Mouse (Mus musculus) forebrain, embryonic 11.5 days (tissue): ENCODE results near the gene Klhl12. TPM values are rescaled to one million over a fixed set of nuclear protein-coding genes. Genes with fewer than 3 reads are reported as not detected.
A peak's percentile ranks its signal among the peaks of the same experiment; 100 is the strongest.
"Not testable (repeated sequence)": the region's sequence is repeated elsewhere in the genome, so short reads cannot be mapped to it uniquely, and the experiment has no call there.

Experiments used
- ATAC-seq: fragments of 200-750 bp; cut with Nextera tagmentation; replicated peaks from 2 replicates; pipeline ENCODE4 v1.8.0; 2017; ENCODE audit warnings: moderate TSS enrichment; ENCODE audit not compliant: low FRiP score
- DNase-seq: peaks from one replicate; pipeline ENCODE4 v3.0.0-alpha.2; 2017; ENCODE audit warnings: low spot score
- H3K27ac ChIP-seq: fragments of 300-500 bp; sonication (generic); 2 replicates; pipeline ENCODE4 v1.5.1; 2014; ENCODE audit warnings: low read depth, low read length
- H3K27me3 ChIP-seq: fragments of 300-500 bp; sonication (generic); 2 replicates; pipeline ENCODE4 v1.6.1; 2014; ENCODE audit warnings: mild to moderate bottlenecking, low read length, mixed read lengths; ENCODE audit not compliant: control insufficient read depth, insufficient read depth
- H3K36me3 ChIP-seq: fragments of 300-500 bp; sonication (generic); 2 replicates; pipeline ENCODE4 v1.6.1; 2014; ENCODE audit warnings: mild to moderate bottlenecking, low read length, moderate library complexity, mixed read lengths; ENCODE audit not compliant: control insufficient read depth, insufficient read depth
- H3K4me1 ChIP-seq: fragments of 300-500 bp; sonication (generic); replicated peaks from 2 replicates; pipeline ENCODE4 v1.6.1; 2014; ENCODE audit warnings: low read length, mixed read lengths; ENCODE audit not compliant: control insufficient read depth, insufficient read depth
- H3K4me2 ChIP-seq: fragments of 300-500 bp; sonication (generic); 2 replicates; pipeline ENCODE4 v1.6.1; 2014; ENCODE audit warnings: low read depth, mild to moderate bottlenecking, low read length, moderate library complexity, mixed read lengths; ENCODE audit not compliant: severe bottlenecking
- H3K4me3 ChIP-seq: fragments of 300-500 bp; sonication (generic); 2 replicates; pipeline ENCODE4 v1.5.1; 2014; ENCODE audit warnings: low read depth, low read length
- H3K9ac ChIP-seq: fragments of 300-500 bp; sonication (generic); 2 replicates; pipeline ENCODE4 v1.6.1; 2014; ENCODE audit warnings: low read length
- H3K9me3 ChIP-seq: fragments of 300-500 bp; sonication (generic); 2 replicates; pipeline ENCODE4 v1.6.1; 2016; ENCODE audit warnings: low read length, mixed read lengths; ENCODE audit not compliant: control insufficient read depth
- WGBS: fragments of 180-500 bp; shearing (Covaris S2); extraction: QIAGEN DNeasy Blood & Tissue Kit; methylation state at CpG from one replicate; pipeline ENCODE4 v1.1.7; 2014; 5-methylcytosine and 5-hydroxymethylcytosine counted together
- polyA plus RNA-seq: library from polyadenylated mRNA; unstranded; fragments of >200 nt; fragmentation: Nextera tagmentation; extraction: Ambion mirVana; gene quantifications from 2 replicates; pipeline ENCODE4 v1.2.1, GENCODE M21; 2014

Gene Klhl12
- polyA plus RNA-seq, 1 experiment from 2014 or later, result 34.1 TPM

GRCm38 (mm10) chr1:134513876-134514590, 58.7 kb downstream of the Klhl12 start:
- H3K4me2 ChIP-seq, result peak overlapping the region; percentile 66; the same call in 1 of the 2 replicates
- DNase-seq (no peak), ATAC-seq (no peak)
- H3K27ac ChIP-seq, result no peak overlapping the region
- peaks cover 13% of the 10 kb centered on the region; the same call in 1 of the 2 replicates for H3K4me1 ChIP-seq
- no peaks in the 10 kb centered on the region for H3K9me3 ChIP-seq
- H3K4me3 ChIP-seq, result peak overlapping the region; percentile 33
- 44% methylated on average over 16 of the region's 16 CpGs for WGBS
- H3K36me3 ChIP-seq, result no peaks in the 10 kb centered on the region
- H3K9ac ChIP-seq, result no peak overlapping the region
- peaks cover 8% of the 10 kb centered on the region; the same call in 1 of the 2 replicates for H3K27me3 ChIP-seq

- no peak overlapping the region for H3K9ac ChIP-seq
Observed at GRCm38 (mm10) chr1:134515891-134516290, 60.6 kb downstream of the Klhl12 start.

GRCm38 (mm10) chr1:134516491-134517198, 61.3 kb downstream of the Klhl12 start:
- Histone ChIP-seq H3K9me3 (no peaks in the 10 kb centered on the region), H3K27ac (no peak overlapping the region), H3K9ac (no peak overlapping the region), H3K4me2 (no peak overlapping the region), H3K4me1 (peaks cover 13% of the 10 kb centered on the region; the same call in 1 of the 2 replicates), H3K4me3 (no peak overlapping the region), H3K36me3 (no peaks in the 10 kb centered on the region), H3K27me3 (peaks cover 8% of the 10 kb centered on the region; the same call in 1 of the 2 replicates)
- DNase-seq (peak; percentile 58), ATAC-seq (no peak)
- WGBS, result 5% methylated on average over 4 of the region's 4 CpGs

More at GRCm38 (mm10) chr1:134515891-134516290, 60.6 kb downstream of the Klhl12 start:
- no peak overlapping the region for H3K4me3 ChIP-seq
- H3K4me1 ChIP-seq, result peaks cover 13% of the 10 kb centered on the region; the same call in 1 of the 2 replicates
- no peaks in the 10 kb centered on the region for H3K36me3 ChIP-seq
- ATAC-seq, result no peak
- no peaks in the 10 kb centered on the region for H3K9me3 ChIP-seq
- peaks cover 8% of the 10 kb centered on the region; the same call in 1 of the 2 replicates for H3K27me3 ChIP-seq
- H3K27ac ChIP-seq, result no peak overlapping the region
- H3K4me2 ChIP-seq, result no peak overlapping the region
- DNase-seq, result no peak
- 79% methylated on average over 2 of the region's 2 CpGs for WGBS

- H3K4me3 ChIP-seq, H3K27ac ChIP-seq, H3K9ac ChIP-seq, ATAC-seq, H3K27me3 ChIP-seq, H3K4me2 ChIP-seq, DNase-seq, H3K9me3 ChIP-seq, H3K36me3 ChIP-seq: not testable (repeated sequence)
- peaks cover 11% of the 10 kb centered on the region; the same call in 1 of the 2 replicates for H3K4me1 ChIP-seq
- 98% methylated on average over 14 of the region's 14 CpGs for WGBS
Observed at GRCm38 (mm10) chr1:134517841-134518240, 62.5 kb downstream of the Klhl12 start.

- ATAC-seq (no peak), DNase-seq (peak; percentile 77)
- H3K27me3 ChIP-seq, result no peaks in the 10 kb centered on the region; the same call in 1 of the 2 replicates
- no peak overlapping the region for H3K4me2 ChIP-seq
- H3K4me1 ChIP-seq, result peaks cover 4% of the 10 kb centered on the region; the same call in 1 of the 2 replicates
- H3K4me3 ChIP-seq, result no peak overlapping the region
- no peaks in the 10 kb centered on the region for H3K36me3 ChIP-seq
- no peak overlapping the region for H3K27ac ChIP-seq
- no peak overlapping the region for H3K9ac ChIP-seq
- no peaks in the 10 kb centered on the region for H3K9me3 ChIP-seq
- whole genome bisulfite sequencing, result 20% methylated on average over 7 of the region's 7 CpGs
Observed at GRCm38 (mm10) chr1:134518677-134519076, 63.3 kb downstream of the Klhl12 start.

GRCm38 (mm10) chr1:134519201-134519600, 63.9 kb downstream of the Klhl12 start:
- not testable (repeated sequence) for H3K9me3 ChIP-seq, H3K27me3 ChIP-seq, ATAC-seq, H3K27ac ChIP-seq, H3K4me2 ChIP-seq, H3K9ac ChIP-seq, DNase-seq, H3K4me3 ChIP-seq, H3K36me3 ChIP-seq, H3K4me1 ChIP-seq
- WGBS, result 92% methylated on average over 5 of the region's 5 CpGs

- DNase-seq, result no peak
- Histone ChIP-seq H3K36me3 (no peaks in the 10 kb centered on the region), H3K4me2 (no peak overlapping the region), H3K27ac (no peak overlapping the region), H3K4me1 (peaks cover 4% of the 10 kb centered on the region; the same call in 1 of the 2 replicates), H3K9ac (no peak overlapping the region), H3K4me3 (no peak overlapping the region), H3K27me3 (no peaks in the 10 kb centered on the region), H3K9me3 (no peaks in the 10 kb centered on the region)
- ATAC-seq, result no peak
- 84% methylated on average over 8 of the region's 8 CpGs for WGBS
Observed at GRCm38 (mm10) chr1:134520001-134520721, 64.8 kb downstream of the Klhl12 start.

GRCm38 (mm10) chr1:134521163-134521562, 65.8 kb downstream of the Klhl12 start:
- ATAC-seq (no peak), DNase-seq (no peak)
- Histone ChIP-seq H3K4me3 (no peak overlapping the region), H3K27me3 (no peaks in the 10 kb centered on the region), H3K4me2 (no peak overlapping the region), H3K27ac (no peak overlapping the region), H3K9me3 (no peaks in the 10 kb centered on the region), H3K9ac (no peak overlapping the region), H3K4me1 (peaks cover 4% of the 10 kb centered on the region; the same call in 1 of the 2 replicates), H3K36me3 (no peaks in the 10 kb centered on the region)
- 80% methylated on average over 7 of the region's 7 CpGs for WGBS
